Mouse (Mus musculus) heart, embryonic 12.5 days (tissue): ENCODE results near the gene Olfr1259. TPM values are rescaled to one million over a fixed set of nuclear protein-coding genes. Genes with fewer than 3 reads are reported as not detected.
"Not testable (repeated sequence)": the region's sequence is repeated elsewhere in the genome, so short reads cannot be mapped to it uniquely, and the experiment has no call there.

Experiments
- ATAC-seq: fragments of 200-750 bp; cut with Nextera tagmentation; 2 replicates; pipeline ENCODE4 v1.8.0; 2017; ENCODE audit warnings: moderate TSS enrichment, moderate library complexity; ENCODE audit not compliant: insufficient number of reproducible peaks, low FRiP score
- H3K27ac ChIP-seq: fragments of 300-500 bp; sonication (generic); 2 replicates; pipeline ENCODE4 v1.5.1; 2016; ENCODE audit warnings: mild to moderate bottlenecking, moderate library complexity; ENCODE audit not compliant: poor library complexity, severe bottlenecking
- H3K27me3 ChIP-seq: fragments of 300-500 bp; sonication (generic); replicated peaks from 2 replicates; pipeline ENCODE4 v1.6.1; 2016; ENCODE audit warnings: mild to moderate bottlenecking, moderate library complexity
- H3K36me3 ChIP-seq: fragments of 300-500 bp; sonication (generic); 2 replicates; pipeline ENCODE4 v1.6.1; 2016; ENCODE audit warnings: mild to moderate bottlenecking, moderate library complexity
- H3K4me1 ChIP-seq: fragments of 300-500 bp; sonication (generic); replicated peaks from 2 replicates; pipeline ENCODE4 v1.6.1; 2016; ENCODE audit warnings: mild to moderate bottlenecking
- H3K4me2 ChIP-seq: fragments of 300-500 bp; sonication (generic); 2 replicates; pipeline ENCODE4 v1.6.1; 2016; ENCODE audit warnings: mild to moderate bottlenecking, moderate library complexity
- H3K4me3 ChIP-seq: fragments of 300-500 bp; sonication (generic); 2 replicates; pipeline ENCODE4 v1.5.1; 2016; ENCODE audit warnings: mild to moderate bottlenecking
- H3K9ac ChIP-seq: fragments of 300-500 bp; sonication (generic); 2 replicates; pipeline ENCODE4 v1.6.1; 2016; ENCODE audit warnings: mild to moderate bottlenecking, moderate library complexity
- H3K9me3 ChIP-seq: fragments of 300-500 bp; sonication (generic); replicated peaks from 2 replicates; pipeline ENCODE4 v1.6.1; 2016; ENCODE audit warnings: mild to moderate bottlenecking, moderate library complexity
- WGBS: fragments of 180-500 bp; shearing (Covaris S2); methylation state at CpG from one replicate; pipeline ENCODE4 v1.1.7; 2016; 5-methylcytosine and 5-hydroxymethylcytosine counted together
- polyA plus RNA-seq: library from polyadenylated mRNA; unstranded; fragments of >200 nt; fragmentation: Nextera tagmentation; extraction: Ambion mirVana; gene quantifications from 2 replicates; pipeline ENCODE4 v1.2.1, GENCODE M21; 2016

Gene Olfr1259
- polyA plus RNA-seq: not detected in 2 replicates

DNA sequence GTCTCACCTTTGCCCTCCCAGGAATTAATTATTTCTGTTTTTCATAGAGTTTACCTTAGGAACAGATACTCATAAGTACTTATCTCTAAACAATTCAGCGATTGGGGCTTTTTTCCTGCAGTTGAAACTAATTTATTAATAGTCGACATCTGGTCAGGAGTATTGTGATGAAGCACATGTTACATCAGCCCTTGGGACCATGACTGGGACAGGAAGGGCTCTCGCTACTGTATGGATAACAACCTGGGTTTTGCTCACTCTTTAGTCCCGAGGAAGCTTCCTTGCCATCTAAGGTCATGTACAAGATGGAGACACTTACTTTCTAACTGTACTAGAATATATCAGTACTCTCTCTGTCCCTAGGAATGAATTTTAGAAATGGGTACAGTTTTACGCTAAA is at the start of gene Olfr1259:
Olfr1259 (minus strand) TSS at position 101 of the 400 bp plus-strand sequence.
- H3K4me3 ChIP-seq: no peak within 1 kb of the TSS
- H3K4me1 ChIP-seq: no peaks in the 10 kb centered on the region
- H3K9me3 ChIP-seq: no peaks in the 10 kb centered on the region
- no peaks in the 10 kb centered on the region for H3K27me3 ChIP-seq
- no peak for ATAC-seq
- H3K4me2 ChIP-seq: no peak within 1 kb of the TSS
- WGBS: 75% methylated on average over 5 of the region's 5 CpGs
- no peak within 1 kb of the TSS for H3K9ac ChIP-seq
- H3K27ac ChIP-seq: no peak within 1 kb of the TSS
- H3K36me3 ChIP-seq: no peaks in the 10 kb centered on the region

DNA sequence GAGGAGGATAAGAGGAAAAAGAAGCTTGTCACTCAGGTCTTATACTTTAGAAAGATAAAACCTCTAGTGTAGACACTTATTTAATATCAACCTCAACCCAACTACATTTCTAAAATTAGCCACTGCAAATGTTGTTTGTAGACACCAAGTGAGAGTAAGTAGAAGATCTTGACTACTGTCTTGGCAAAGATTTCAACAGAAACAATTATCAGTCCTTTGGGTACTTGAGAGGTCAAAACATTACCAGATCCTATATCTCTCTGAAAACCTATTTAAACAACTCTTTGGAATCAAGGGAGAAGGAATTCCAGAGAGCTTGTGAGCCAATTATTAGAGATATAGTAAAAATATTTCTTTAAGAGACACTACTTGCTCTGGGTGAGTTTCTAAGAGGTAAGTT is 42.5 kb upstream of the Olfr1259 start, which contains the start of gene Olfr1261:
Olfr1261 (plus strand) TSS at position 301 of the 400 bp plus-strand sequence.
- no peak within 1 kb of the TSS for H3K9ac ChIP-seq
- no peak within 1 kb of the TSS for H3K27ac ChIP-seq
- H3K4me1 ChIP-seq: no peaks in the 10 kb centered on the region
- no peaks in the 10 kb centered on the region for H3K9me3 ChIP-seq
- ATAC-seq: no peak
- H3K27me3 ChIP-seq: no peaks in the 10 kb centered on the region
- no peak within 1 kb of the TSS for H3K4me3 ChIP-seq
- H3K4me2 ChIP-seq: no peak within 1 kb of the TSS
- H3K36me3 ChIP-seq: no peaks in the 10 kb centered on the region

DNA sequence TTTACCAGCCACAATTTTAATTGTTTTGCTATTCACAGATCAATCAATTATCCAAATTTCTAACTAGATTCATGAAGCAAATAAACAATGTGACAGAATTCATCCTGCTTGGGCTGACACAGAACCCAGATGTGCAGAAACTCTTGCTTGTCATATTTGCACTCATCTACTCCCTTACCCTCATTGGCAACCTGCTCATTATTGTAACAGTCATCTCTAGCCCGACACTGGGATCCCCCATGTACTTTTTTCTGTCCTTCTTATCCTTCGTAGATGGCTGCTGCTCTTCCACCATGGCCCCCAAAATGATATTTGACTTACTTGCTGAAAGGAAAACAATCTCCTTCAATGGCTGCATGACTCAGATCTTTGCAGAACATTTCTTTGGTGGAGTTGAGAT is 29.2 kb upstream of the Olfr1259 start:
- Histone ChIP-seq H3K4me3 (no peak overlapping the region), H3K27me3 (no peaks in the 10 kb centered on the region), H3K9me3 (no peaks in the 10 kb centered on the region), H3K4me2 (no peak overlapping the region), H3K9ac (no peak overlapping the region), H3K4me1 (no peaks in the 10 kb centered on the region), H3K27ac (no peak overlapping the region), H3K36me3 (no peaks in the 10 kb centered on the region)
- no peak for ATAC-seq
- 73% methylated on average over 2 of the region's 2 CpGs for WGBS

DNA sequence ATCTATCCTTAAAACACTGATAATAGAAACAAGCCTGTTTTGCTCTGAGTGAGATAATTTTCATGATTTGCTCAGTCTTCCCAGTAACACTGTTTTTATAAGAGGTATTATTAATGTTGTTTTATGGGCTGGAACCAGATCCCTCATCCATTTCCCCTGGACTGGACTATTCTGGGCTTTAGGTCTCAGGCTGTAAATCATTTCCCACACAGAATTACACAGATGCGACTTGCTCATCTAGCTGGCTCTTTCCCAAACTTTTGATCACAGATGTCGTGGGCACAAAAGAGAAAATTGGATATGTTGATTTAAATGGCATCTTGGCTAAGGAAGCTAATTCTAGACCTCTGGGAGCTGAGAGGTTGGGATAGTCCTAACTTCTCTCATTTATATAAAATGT is 25.7 kb upstream of the Olfr1259 start, which contains the start of gene Olfr1260:
Olfr1260 (plus strand) TSS at position 157 of the 400 bp plus-strand sequence.
- Histone ChIP-seq H3K4me2 (no peak within 1 kb of the TSS), H3K36me3 (no peaks in the 10 kb centered on the region), H3K4me1 (no peaks in the 10 kb centered on the region), H3K9me3 (no peaks in the 10 kb centered on the region), H3K27me3 (no peaks in the 10 kb centered on the region), H3K27ac (no peak within 1 kb of the TSS), H3K4me3 (no peak within 1 kb of the TSS), H3K9ac (no peak within 1 kb of the TSS)
- no peak for ATAC-seq
- WGBS: 63% methylated on average over 2 of the region's 2 CpGs

DNA sequence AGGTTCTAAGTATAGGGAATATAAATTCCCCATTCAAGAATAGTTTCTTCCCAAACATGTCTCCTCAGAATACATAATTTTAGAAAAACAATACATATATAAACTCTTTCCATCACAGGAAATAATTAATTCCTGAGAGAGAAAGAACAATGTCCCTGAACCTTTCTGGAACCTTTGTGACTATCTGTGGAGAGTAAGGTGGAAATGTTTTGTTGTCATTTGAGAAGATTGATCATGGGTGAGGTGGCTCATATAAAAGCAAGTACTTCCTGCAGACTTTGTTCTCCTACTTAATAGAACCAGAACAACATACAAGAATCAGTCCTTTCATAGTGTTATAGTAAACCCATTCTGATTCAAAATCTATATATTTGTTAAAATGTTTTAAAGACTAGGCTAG is 21.5 kb downstream of the Olfr1259 start, which contains the start of gene Olfr1258:
Olfr1258 (plus strand) TSS at position 301 of the 400 bp plus-strand sequence.
- Histone ChIP-seq H3K27me3 (no peaks in the 10 kb centered on the region), H3K36me3 (no peaks in the 10 kb centered on the region), H3K27ac (no peak within 1 kb of the TSS), H3K4me1 (no peaks in the 10 kb centered on the region), H3K4me3 (no peak within 1 kb of the TSS), H3K9me3 (no peaks in the 10 kb centered on the region), H3K9ac (no peak within 1 kb of the TSS), H3K4me2 (no peak within 1 kb of the TSS)
- no peak for ATAC-seq

DNA sequence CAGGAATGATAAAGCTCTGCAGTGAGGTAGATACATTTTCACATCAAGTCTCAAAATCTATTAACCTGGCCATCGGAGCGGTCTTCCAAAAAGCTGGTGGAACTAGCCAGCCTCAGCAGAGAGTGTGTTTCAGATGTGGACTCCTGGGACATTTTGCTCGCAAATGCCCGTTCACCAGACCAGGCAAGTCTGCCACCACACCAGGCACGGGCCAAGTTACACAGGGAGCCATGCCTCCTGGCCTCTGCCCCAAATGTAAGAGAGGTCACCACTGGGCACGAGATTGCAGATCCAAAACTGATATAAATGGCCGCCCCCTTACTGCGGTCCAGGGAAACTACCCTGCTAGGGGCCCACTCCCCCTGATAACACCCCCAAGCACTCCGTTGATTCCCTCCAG is 35.8 kb downstream of the Olfr1259 start:
- H3K4me2 ChIP-seq, H3K4me1 ChIP-seq, H3K27ac ChIP-seq, H3K27me3 ChIP-seq, H3K9me3 ChIP-seq, ATAC-seq, H3K9ac ChIP-seq, H3K4me3 ChIP-seq, H3K36me3 ChIP-seq: not testable (repeated sequence)
- 80% methylated on average over 9 of the region's 9 CpGs for WGBS

Other genes with a start within 250 kb of the Olfr1259 start
- not detected in 2 replicates for gene Olfr1252, start 223.7 kb downstream of the Olfr1259 start, polyA plus RNA-seq
- not detected in 2 replicates for gene Olfr1253, start 191.6 kb downstream of the Olfr1259 start, polyA plus RNA-seq
- gene Olfr1254, start 155.0 kb downstream of the Olfr1259 start, polyA plus RNA-seq: not detected in 2 replicates
- gene Olfr1255, start 136.6 kb downstream of the Olfr1259 start, polyA plus RNA-seq: not detected in 2 replicates
- not detected in 2 replicates for gene Olfr1256, start 107.1 kb downstream of the Olfr1259 start, polyA plus RNA-seq
- not detected in 2 replicates for gene Olfr48, start 100.5 kb downstream of the Olfr1259 start, polyA plus RNA-seq
- not detected in 2 replicates for gene Olfr1257, start 70.2 kb downstream of the Olfr1259 start, polyA plus RNA-seq
- not detected in 2 replicates for gene Olfr1258, start 21.4 kb downstream of the Olfr1259 start, polyA plus RNA-seq
- gene Olfr1260, start 25.7 kb upstream of the Olfr1259 start, polyA plus RNA-seq: not detected in 2 replicates
- not detected in 2 replicates for gene Olfr1261, start 42.6 kb upstream of the Olfr1259 start, polyA plus RNA-seq
- gene Olfr1262, start 51.5 kb upstream of the Olfr1259 start, polyA plus RNA-seq: not detected in 2 replicates
- gene Olfr1263, start 63.5 kb upstream of the Olfr1259 start, polyA plus RNA-seq: not detected in 2 replicates
- gene Olfr1264, start 76.9 kb upstream of the Olfr1259 start, polyA plus RNA-seq: not detected in 2 replicates
- gene Olfr1265, start 86.7 kb upstream of the Olfr1259 start, polyA plus RNA-seq: not detected in 2 replicates
- gene Olfr140, start 114.9 kb upstream of the Olfr1259 start, polyA plus RNA-seq: not detected in 2 replicates
- not detected in 2 replicates for gene Olfr1269, start 172.7 kb upstream of the Olfr1259 start, polyA plus RNA-seq
- not detected in 2 replicates for gene Olfr32, start 193.6 kb upstream of the Olfr1259 start, polyA plus RNA-seq
- gene Olfr1270, start 204.4 kb upstream of the Olfr1259 start, polyA plus RNA-seq: not detected in 2 replicates